Mouse (Mus musculus) spleen, adult 2 months (tissue): ENCODE data around the gene Hrasls5.

Experiments
- CTCF ChIP-seq: fragments of 200-500 bp; IDR thresholded peaks from 2 replicates; pipeline ENCODE4 v1.5.1; 2011; ENCODE audit warnings: mild to moderate bottlenecking, inconsistent platforms; ENCODE audit not compliant: insufficient read depth, insufficient read length, insufficient replicate concordance; ENCODE audit errors: extremely low read depth
- POLR2A ChIP-seq: fragments of 200-500 bp; IDR thresholded peaks from 2 replicates; pipeline ENCODE4 v1.6.1; 2011; ENCODE audit warnings: low read depth, low read length, inconsistent platforms

GRCm38 (mm10) chr19:7564457-7564856 is 47.9 kb upstream of the Hrasls5 start:
- TF ChIP-seq CTCF (no peak), POLR2A (no peak)
